Mouse (Mus musculus) ES-E14 (cell line): ENCODE data around the gene Pak6. TPM values are rescaled to one million over a fixed set of nuclear protein-coding genes. Genes with fewer than 3 reads are reported as not detected.
A peak's percentile ranks its signal among the peaks of the same experiment; 100 is the strongest.
"Not testable (repeated sequence)": the region's sequence is repeated elsewhere in the genome, so short reads cannot be mapped to it uniquely, and the experiment has no call there.

Experiments
- DNase-seq: peaks from one replicate; pipeline ENCODE4 v3.0.0-alpha.2; 2013; ENCODE audit warnings: low read depth, low spot score
- H3K27ac ChIP-seq: 2 replicates; pipeline ENCODE4 v1.5.1; 2012; ENCODE audit warnings: low read depth, mild to moderate bottlenecking, low read length, moderate library complexity, mixed read lengths; ENCODE audit not compliant: poor library complexity, insufficient read depth, severe bottlenecking
- H3K36me3 ChIP-seq: 2 replicates; pipeline ENCODE4 v1.6.1; 2012; ENCODE audit warnings: mild to moderate bottlenecking, low read length, moderate library complexity, mixed read lengths; ENCODE audit not compliant: control insufficient read depth, poor library complexity, insufficient read depth, severe bottlenecking
- H3K4me1 ChIP-seq, 2 experiments: fragments of 150-350 bp in 1 of 2; sonication (generic) in 1 of 2; 2 replicates each; pipeline ENCODE4 v1.6.1; 2012; ENCODE audit warnings: low read length in 2 of 2, mild to moderate bottlenecking in 1 of 2, mixed read lengths in 1 of 2; ENCODE audit not compliant: control insufficient read depth in 2 of 2, insufficient read depth in 2 of 2, poor library complexity in 1 of 2
- H3K4me3 ChIP-seq, 2 experiments: fragments of 150-350 bp in 1 of 2; sonication (generic) in 1 of 2; 2 replicates each; pipeline ENCODE4 v1.5.1; 2012; ENCODE audit warnings: low read length in 2 of 2, low read depth in 1 of 2, mild to moderate bottlenecking in 1 of 2, mixed read lengths in 1 of 2; ENCODE audit not compliant: insufficient read depth in 1 of 2, poor library complexity in 1 of 2, severe bottlenecking in 1 of 2
- H3K9ac ChIP-seq: 2 replicates; pipeline ENCODE4 v1.6.1; 2012; ENCODE audit warnings: low read depth, mild to moderate bottlenecking, low read length, mixed read lengths; ENCODE audit not compliant: poor library complexity, insufficient read depth, severe bottlenecking
- H3K9me3 ChIP-seq: fragments of 150-350 bp; sonication (generic); 2 replicates; pipeline ENCODE4 v1.6.1; 2012; ENCODE audit warnings: low read depth, mild to moderate bottlenecking, low read length; ENCODE audit not compliant: control insufficient read depth, insufficient read depth
- CHD2 ChIP-seq: IDR thresholded peaks from 2 replicates; pipeline ENCODE4 v1.6.1; 2014; ENCODE audit warnings: mild to moderate bottlenecking, low read depth, low read length, inconsistent platforms
- HCFC1 ChIP-seq: IDR thresholded peaks from 2 replicates; pipeline ENCODE4 v1.6.1; 2012; ENCODE audit warnings: low read length, inconsistent platforms, borderline replicate concordance; ENCODE audit not compliant: insufficient read depth
- MAFK ChIP-seq: IDR thresholded peaks from 2 replicates; pipeline ENCODE4 v1.6.1; 2014; ENCODE audit warnings: mild to moderate bottlenecking, low read depth, low read length, inconsistent platforms; ENCODE audit not compliant: insufficient read depth
- ZC3H11A ChIP-seq: IDR thresholded peaks from 2 replicates; pipeline ENCODE4 v1.6.1; 2012; ENCODE audit warnings: low read depth, mild to moderate bottlenecking, inconsistent platforms, low read length, borderline replicate concordance
- ZNF384 ChIP-seq: IDR thresholded peaks from 2 replicates; pipeline ENCODE4 v1.6.1; 2012; ENCODE audit warnings: low read depth, low read length, inconsistent platforms
- in situ Hi-C, 2 experiments: fragments of 600-800 bp; cut with MboI; formaldehyde crosslinking; loops; one replicate each; pipeline ENCODE4 v1.15.1; 2025; ENCODE audit warnings: low sequenced_read_pairs in 2 of 2, inconsistent platforms in 1 of 2; ENCODE audit not compliant: unreplicated experiment in 2 of 2
- total RNA-seq: library from RNA; depleted of rRNA; stranded (reverse); fragments of 300-350 nt; gene quantifications from 2 replicates; pipeline ENCODE4 v1.2.3, GENCODE M21; 2012

Gene Pak6
- total RNA-seq, 1 experiment = 0.85 TPM

GRCm38 (mm10) chr2:118641147-118641546 is 22.0 kb upstream of the Pak6 start:
- TF ChIP-seq HCFC1 = no peak
- TF ChIP-seq MAFK = 0 out of 2 replicates have a peak, but pooled peaks have one; percentile 66
- peaks cover 0 to 8% of the 10 kb centered on the region in 2 experiments; a peak in 1 of 4 replicates for H3K4me1 ChIP-seq
- H3K9me3 ChIP-seq = no peaks in the 10 kb centered on the region
- in situ Hi-C loops = no loop called here
- peak; percentile 56 for DNase-seq
- H3K27ac ChIP-seq = no peak overlapping the region
- H3K9ac ChIP-seq = no peak overlapping the region
- no peak overlapping the region for H3K4me3 ChIP-seq
- H3K36me3 ChIP-seq = peaks cover 43% of the 10 kb centered on the region

GRCm38 (mm10) chr2:118642431-118642830 is 20.7 kb upstream of the Pak6 start:
- Histone ChIP-seq H3K4me3 (no peak overlapping the region), H3K9me3 (no peaks in the 10 kb centered on the region), H3K27ac (no peak overlapping the region), H3K36me3 (peaks cover 33% of the 10 kb centered on the region), H3K4me1 (peaks cover 0 to 6% of the 10 kb centered on the region in 2 experiments; a peak in 1 of 4 replicates), H3K9ac (no peak overlapping the region)
- no peak for DNase-seq
- in situ Hi-C loops = no loop called here
- TF ChIP-seq ZC3H11A (no peak), ZNF384 (no peak), CHD2 (no peak), HCFC1 (no peak), MAFK (no peak)

GRCm38 (mm10) chr2:118642942-118643341 is 20.2 kb upstream of the Pak6 start:
- TF ChIP-seq ZNF384 = no peak
- TF ChIP-seq MAFK = no peak
- no peak for TF ChIP-seq HCFC1
- no peak for TF ChIP-seq CHD2
- TF ChIP-seq ZC3H11A = no peak
- H3K4me3 ChIP-seq = no peak overlapping the region
- no peak overlapping the region for H3K27ac ChIP-seq
- DNase-seq = no peak
- no peaks in the 10 kb centered on the region for H3K9me3 ChIP-seq
- in situ Hi-C loops = no loop called here
- peaks cover 0 to 6% of the 10 kb centered on the region in 2 experiments; a peak in 1 of 4 replicates for H3K4me1 ChIP-seq
- peaks cover 33% of the 10 kb centered on the region for H3K36me3 ChIP-seq
- H3K9ac ChIP-seq = no peak overlapping the region

GRCm38 (mm10) chr2:118646665-118647064 is 16.4 kb upstream of the Pak6 start:
- H3K9me3 ChIP-seq = no peaks in the 10 kb centered on the region
- in situ Hi-C loops = no loop called here
- H3K4me1 ChIP-seq = no peaks in the 10 kb centered on the region; a peak in 1 of 4 replicates

GRCm38 (mm10) chr2:118650697-118651096 is 12.4 kb upstream of the Pak6 start:
- DNase-seq, H3K9me3 ChIP-seq, H3K36me3 ChIP-seq, H3K27ac ChIP-seq, H3K4me1 ChIP-seq, H3K4me3 ChIP-seq, H3K9ac ChIP-seq, in situ Hi-C loops: not testable (repeated sequence)

More at GRCm38 (mm10) chr2:118646665-118647064, 16.4 kb upstream of the Pak6 start:
- no peak overlapping the region for H3K4me3 ChIP-seq
- peaks cover 5% of the 10 kb centered on the region for H3K36me3 ChIP-seq
- no peak overlapping the region for H3K9ac ChIP-seq
- TF ChIP-seq CHD2 (no peak), ZNF384 (no peak), MAFK (no peak), ZC3H11A (no peak), HCFC1 (no peak)
- DNase-seq = no peak
- no peak overlapping the region for H3K27ac ChIP-seq
